Mouse (Mus musculus) 416B (cell line): ENCODE results near the gene Grik4.
"Not testable (repeated sequence)": the region's sequence is repeated elsewhere in the genome, so short reads cannot be mapped to it uniquely, and the experiment has no call there.

ENCODE experiments used
- DNase-seq: peaks from one replicate; pipeline ENCODE4 v3.0.0; 2011; ENCODE audit warnings: low read depth

Gene Grik4

DNA sequence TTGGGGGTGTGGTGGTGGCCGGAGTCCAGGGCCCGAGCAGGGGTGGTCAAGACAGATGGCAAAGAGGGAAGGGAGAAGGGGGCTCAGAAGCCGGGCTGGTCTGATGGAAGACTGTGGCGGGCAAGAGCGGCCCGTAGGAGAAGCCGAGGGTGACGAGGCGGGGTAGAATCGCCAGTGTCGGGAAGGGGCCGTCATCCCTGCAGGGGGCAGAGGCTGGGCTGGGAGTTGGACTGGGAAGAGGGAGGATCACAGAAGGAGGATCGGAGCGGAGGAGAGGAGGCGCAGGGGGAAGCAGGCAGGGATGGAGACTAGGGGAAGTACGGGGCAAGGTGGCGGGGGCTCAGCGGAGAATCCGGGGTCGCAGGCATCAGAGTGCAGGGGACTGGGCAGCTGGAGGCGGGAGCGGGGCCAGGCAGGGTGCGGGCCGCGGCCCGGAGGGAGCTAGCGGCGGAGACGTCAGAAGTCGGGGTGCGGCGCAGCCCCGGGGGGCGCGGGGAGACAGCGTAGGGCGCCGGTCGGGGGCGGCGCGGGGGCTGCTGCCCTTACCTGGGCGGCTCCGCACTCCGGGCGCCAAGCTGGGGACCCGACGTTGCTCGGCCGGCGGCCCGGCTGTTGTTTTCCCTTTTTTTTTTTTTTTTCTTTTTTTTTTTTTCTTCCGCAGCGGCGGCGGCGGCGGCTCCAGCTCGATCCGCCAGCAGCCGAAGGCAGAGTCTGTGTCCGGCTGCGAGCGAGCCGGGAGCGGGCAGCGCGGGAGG lies at the start of gene Grik4:
Gene Grik4, minus strand, starts transcription at position 713 of the 755 bp plus-strand sequence.
- no peak for DNase-seq

DNA sequence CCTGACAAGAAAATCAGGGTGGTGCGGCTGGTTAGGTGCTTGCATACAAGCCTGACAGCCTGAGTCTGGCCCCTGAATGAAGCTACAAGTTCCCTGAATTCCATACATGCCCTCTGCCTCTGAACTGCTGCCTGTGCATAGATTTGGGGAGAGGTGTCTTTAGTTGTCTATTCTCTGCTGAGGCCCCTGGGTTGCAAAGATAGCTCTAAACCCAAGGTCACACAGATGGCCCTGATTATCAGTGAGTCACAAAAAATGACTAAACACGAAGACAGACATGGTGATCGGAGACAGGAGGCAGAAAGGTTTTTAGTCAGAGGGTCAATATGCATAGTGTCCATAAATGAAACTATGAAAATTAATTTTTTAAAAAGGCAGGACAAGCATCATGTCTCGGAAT lies 49.4 kb upstream of the Grik4 start:
- peak; percentile 63 for DNase-seq

DNA sequence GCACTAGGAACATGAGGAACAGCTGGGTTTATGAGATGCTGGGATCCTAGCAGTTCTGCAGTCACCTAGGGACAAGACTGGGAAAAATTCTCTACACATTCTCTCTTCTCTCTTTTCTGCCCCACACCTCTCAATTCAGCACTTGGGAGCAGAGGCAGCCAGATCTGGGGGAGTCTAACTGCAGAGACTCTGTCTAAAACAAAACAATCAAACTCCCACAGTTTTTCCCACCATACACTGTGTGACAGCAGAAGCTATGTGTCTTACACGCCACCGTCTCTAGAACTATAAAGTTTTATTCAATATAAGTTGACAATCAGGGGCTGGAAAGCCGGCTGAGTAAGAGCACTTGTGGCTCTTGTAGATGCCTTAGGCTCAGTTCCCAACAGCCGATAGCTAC lies 43.7 kb upstream of the Grik4 start:
- no peak for DNase-seq

DNA sequence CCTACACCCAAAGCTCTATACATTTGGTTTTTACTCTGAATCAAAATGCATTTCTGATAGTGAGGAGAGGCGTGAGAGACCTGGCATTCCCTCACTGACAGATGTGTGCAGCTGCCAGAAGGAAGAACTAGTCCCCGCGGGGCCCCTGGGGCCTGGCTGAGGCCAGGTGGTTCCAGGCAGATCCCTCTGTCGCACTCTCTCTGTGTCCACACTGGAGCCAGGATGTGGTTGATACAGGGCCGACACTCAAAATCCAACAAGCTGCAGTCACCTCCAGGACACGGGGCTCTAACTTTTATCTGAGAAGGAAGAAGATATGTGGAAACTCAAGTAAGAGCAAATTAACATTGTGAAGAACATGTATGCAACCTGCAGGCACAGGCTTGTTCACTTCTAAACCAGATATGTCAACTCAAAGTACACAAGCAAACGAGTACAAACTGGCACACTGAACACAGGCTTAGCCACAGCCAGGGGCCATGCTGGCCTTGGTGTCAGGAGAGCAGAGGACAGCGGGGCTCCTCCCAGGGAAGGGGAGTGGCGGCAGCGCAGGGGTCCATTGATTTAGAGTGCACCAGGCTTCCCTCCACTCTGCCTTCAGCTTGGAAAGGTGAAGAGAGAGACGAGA lies 24.7 kb upstream of the Grik4 start:
- DNase-seq = no peak

DNA sequence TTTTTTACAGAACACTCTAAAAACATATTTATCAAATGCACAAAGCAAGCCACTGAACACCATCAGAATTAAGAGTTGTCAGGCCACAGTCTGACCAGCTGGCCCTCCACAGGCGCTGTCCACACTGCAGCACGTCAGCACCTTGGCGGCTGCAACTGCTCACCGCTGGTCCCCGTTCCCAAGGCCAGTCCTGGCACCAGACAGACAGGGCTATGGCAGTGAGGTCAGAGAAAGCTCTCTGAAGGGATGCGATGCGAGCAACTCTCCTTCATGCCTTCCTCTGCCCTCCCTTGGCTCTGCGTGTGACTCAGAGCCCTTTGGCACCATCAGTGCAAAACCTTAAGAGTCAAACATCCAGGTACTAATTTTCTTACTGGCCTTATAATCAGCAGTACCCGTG lies 23.4 kb upstream of the Grik4 start:
- no peak for DNase-seq

DNA sequence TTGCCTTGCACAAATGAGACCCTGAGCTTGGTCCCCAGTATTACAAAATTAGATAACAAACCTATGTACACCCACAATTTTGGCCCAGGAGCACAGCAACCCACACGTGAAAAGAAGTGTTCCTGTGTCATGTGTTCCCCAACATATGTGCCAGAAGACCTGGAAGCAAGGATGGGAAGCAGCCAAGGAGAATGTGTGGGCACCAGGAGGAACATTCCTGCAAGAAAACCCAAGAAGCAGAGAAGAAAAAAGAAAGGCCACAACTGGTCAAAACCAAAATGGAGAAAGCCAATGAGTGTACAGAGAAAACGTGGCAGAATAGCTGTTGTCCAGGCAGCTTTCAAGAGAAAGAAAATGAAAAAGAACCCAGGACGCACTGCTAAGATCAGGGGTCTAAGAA lies 20.5 kb upstream of the Grik4 start:
- not testable (repeated sequence) for DNase-seq

DNA sequence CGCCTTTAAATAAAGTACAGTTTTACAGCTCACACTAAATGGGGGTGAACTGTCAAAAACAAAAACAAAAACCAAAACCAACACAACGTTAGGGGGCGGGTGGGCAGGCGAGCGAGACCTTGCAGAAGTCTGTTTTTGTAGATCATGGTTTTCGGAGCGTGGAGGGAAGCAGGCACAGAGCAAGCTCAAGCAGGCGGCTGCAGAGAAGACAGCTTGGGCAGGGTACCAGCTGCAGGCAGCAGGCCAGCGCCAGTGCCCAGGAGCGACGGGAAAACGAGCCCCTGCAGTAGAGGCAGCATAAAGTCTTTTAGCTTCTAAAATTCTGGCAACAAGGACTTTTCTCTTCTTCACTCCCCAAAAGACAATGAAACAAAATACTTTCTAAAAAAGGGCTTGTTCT lies 20.1 kb upstream of the Grik4 start:
- no peak for DNase-seq

DNA sequence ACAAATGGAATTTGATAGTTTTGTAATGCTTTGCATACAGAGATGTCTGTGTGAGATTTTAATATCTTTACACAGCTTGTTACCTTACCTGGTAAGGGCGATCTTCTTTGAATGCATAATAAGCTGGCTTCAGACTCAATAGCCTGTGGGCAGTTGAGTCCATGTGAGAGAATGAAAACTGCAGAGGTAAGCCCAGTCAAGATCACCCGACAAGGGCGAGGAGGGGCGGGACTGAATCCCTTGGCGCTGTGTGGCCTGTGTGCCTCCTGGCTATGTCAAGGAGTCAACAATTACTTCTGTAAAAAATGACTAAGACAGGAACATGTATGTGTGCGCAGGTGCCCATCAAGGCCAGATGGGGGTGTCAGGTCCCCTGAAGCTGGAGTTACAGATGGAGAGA lies 18.2 kb upstream of the Grik4 start:
- DNase-seq = no peak

DNA sequence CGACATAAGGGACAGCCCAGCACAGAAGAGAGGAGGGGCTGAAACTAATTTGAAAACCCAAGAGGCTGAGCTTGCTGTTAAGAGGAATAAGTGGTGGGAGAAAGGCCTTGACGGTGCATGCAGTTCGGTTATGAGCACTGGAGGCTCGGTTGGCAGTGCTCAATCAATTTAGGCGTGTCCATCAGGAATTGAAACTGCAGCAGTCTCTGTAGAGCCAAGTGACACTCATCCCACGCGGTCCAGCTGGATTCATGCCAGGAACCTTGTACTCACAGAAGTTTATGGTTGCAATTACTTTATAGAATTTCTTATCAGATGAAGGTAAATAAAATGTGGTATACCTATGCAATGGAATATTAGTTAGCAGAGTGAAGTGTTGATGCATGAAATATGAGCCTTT lies 14.1 kb upstream of the Grik4 start:
- DNase-seq = no peak

DNA sequence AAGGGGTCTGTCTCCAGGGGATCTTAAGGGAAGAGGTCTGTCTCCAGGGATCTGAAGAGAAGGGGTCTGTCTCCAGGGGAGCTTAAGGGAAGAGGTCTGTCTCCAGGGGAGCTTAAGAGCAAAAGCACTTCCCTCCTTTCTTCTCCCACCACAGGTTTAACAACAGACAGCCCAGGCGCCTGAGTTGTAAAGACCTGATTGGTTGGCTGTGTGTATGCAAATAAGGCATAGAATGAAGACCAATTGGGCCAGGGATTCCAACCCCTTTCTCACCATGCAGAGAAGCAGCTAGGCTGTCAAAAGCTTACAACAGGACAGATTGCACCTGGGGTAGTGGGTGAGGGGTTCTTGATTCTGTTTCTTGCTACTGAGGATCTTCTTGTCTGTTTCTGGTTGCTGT lies 4.1 kb upstream of the Grik4 start:
- no peak for DNase-seq

DNA sequence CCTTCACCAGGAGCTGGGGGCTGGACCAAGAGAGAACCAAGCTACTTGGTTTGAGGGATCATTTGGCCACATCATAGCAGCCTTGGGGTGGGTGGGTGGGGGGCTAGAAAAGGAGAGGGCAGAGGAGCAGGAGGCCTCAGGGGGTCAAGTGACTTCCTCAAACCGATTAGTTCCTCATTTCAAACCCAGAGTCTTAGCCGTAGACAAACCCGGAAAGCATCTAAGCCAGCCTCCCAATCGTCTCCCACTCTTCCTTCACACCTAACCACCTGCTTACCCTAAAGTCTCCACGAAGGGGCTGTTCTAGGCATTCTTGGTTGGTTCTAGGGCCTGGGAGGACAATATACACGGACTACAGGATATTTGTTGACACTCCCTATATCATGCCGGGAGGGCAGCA lies 881 bp upstream of the Grik4 start:
- no peak for DNase-seq

DNA sequence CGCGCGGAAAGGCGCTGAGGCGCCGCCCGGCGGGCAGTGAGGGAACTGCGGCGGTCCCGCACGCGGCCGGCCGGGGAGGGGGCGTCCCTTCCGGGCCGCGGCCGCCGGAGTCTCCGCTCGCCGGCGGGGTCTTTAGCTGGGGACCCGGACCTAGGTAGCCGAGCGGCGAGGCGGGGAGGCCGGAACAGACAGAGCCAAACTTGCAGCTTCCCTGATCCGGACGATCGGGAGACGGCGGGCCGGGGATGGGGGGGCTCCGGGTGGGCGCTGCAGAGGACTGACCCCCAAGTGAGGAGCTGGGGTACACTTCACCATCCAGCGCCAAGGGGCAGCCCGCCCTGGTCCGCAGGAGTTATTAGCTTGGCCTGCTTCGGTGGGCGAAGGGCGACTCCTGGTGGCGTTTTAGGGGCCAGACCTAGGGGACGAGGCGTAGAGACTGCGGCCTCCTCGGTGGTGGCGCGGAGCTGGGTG lies 278 bp upstream of the Grik4 start:
- DNase-seq = no peak

DNA sequence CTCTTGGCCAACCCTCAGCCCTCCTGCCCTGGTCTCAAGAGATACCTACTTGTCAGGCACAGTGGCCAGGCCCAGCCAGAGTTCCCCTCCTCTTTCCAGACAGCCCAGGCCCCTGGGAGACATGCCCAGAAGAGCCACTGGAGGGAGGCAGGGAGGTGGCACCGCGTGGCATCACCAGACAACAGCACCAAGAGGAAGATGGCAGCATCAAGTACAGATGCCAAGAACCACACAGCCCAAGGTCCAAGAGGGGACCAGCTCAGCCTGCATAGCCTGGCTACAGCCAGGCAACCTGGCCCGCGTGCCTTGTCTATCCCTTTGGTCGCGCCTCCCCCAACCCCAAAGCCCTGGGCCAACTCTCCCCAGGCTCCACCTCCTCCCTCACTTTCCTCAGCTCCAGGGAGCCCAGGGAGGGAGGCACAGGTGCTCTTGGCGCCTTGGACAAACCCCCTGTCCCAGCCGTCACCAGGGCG lies 1.2 kb downstream of the Grik4 start:
- DNase-seq = no peak

DNA sequence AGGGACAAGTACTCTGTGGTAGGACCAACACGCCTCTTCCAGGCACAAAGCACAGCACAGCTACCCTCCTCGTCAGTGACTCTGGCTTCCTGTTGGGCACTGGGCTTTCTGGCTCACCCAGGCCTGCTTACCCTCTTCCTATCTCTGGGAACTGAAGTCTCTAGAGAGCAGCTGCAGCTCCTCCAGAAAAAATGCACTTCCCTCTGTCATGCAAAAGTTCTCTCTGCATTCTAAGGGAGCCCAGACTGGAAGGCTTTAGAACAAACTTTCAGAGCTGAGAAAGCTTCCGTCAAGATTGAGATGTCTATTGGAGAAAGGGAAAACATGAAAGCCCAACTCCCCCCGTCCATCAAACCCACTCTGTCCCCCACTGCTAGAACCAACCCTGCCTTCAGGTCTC lies 2.1 kb downstream of the Grik4 start:
- DNase-seq = no peak

DNA sequence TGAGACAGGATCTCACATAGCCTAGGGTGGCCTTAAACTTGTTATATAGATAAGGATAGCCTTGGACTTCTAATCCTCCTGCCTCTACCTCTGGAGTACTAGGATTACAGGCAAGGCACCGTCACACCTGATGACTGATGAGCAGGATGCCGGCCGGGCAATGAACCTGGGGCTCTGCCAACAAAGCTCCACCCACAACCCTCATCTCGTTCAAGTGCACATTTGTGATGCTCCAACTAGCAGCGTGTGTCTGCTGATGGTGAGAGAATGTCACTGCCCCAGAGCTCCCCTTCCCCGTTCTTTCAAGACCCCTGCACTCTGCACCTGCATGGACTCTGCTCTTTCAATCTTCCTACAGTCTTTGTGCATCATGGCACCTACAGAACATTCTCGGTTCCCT lies 12.1 kb downstream of the Grik4 start:
- no peak for DNase-seq

DNA sequence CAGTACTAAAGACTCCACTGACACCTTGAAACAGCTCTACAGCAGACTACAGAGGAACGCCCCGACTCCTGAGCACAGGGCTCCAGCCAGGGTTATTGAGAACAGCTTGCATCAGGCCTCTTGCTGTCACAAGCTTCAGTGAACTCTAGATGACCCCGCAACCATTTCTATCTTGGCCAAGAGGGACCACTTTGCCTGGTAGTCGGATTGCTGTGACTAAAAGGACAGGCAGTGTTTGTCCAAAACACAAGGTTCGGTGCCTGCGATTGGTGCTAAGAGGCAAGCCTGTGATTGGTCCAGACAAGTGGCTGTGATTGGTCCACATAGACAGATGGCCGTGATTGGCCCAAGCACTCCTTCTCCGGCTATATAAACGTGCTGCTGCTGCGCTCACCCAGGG lies 16.8 kb downstream of the Grik4 start:
- DNase-seq = no peak

DNA sequence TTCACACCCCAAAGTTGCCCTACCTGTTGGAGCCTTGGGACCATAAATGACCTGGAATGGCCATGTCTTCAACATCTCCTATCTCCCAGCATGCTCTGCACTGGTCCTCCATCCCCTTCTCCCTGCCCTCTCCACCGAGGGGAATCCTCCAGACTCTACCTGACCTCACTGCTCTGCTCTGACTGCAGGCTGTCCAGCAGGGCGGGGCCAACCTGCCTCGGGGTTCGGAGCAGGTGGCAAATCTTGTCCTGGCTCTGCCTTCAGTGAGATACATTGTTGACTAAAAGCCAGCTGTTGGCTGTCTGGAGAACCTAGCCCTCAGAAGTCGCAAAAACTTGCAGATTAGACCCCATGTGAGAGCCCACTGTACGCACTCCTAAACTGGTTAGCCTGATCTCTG lies 17.7 kb downstream of the Grik4 start:
- DNase-seq = no peak

DNA sequence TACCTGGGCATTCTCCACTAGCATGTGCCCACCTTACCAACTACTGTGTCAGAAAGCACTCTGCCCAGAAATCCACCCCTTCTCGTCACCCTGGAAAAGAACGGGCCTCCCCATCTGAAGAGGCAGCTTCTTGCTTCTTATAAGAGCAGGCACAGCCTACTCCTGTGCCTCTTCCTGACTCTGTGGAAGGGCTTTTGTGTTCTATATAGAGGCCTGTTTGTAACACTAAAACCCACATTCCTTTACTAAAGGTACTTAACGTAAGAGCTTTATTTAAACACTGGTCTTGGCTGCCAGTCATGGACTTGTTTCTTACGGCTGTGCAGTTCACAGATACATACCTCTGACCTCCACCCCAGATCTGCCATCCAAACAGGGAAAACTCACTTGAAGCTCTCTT lies 22.5 kb downstream of the Grik4 start:
- no peak for DNase-seq

DNA sequence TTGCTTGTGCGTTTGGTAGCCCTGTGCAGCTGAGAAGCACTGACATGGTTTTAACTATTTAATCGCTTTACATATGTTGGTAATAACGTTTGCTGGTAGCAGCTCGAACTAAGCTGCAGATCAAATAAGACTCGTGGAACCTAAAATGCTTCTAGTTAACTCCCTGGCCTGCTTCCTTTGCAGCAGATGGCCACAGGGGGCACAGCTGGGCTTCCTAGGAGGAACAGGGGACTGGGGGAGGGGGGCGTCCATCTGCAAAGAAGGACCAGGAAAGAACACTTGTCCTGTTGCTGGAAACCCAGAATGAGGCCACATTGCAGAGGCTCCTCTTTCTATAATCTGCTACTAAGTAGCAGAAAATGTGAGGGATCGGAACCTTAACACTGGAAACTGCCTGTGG lies 24.1 kb downstream of the Grik4 start:
- DNase-seq = no peak

DNA sequence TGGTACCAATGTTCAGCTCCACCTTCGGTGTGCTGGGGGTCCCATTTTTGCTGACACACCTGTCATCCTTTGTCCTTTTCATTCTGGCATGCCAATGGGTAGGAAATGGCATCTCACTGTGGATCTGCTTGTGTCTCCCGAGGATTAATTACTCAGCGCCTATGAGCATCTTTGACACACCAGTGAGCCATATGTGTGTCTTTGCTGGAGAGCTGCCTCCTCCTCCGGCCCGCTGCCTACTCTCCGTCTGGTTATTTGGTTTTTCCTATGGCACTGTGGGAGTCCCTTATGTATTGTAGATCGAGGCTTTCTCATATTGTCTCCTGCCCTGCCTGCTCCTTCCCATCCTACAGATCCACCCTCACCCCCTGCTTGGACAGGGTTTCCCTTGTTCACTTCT lies 26.4 kb downstream of the Grik4 start:
- no peak for DNase-seq

DNA sequence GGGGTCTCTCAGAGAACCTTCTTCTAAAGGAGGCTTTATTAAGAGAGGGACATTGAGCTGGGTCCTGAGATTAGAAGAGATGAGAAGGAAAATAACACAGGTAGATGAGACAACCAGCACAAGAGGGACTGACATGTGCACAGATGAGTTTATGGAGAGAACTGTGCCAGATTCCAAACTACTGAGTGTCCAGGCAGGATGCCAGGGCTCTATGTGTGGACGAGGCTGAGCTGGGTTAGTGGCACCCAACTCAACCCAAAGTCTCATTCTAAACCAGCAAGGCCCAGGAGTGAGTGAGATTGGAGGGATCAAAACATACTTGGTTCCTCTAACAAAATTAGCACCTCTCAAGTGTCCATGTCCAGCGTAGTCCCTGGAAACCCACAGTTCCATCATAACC lies 31.1 kb downstream of the Grik4 start:
- DNase-seq = no peak

DNA sequence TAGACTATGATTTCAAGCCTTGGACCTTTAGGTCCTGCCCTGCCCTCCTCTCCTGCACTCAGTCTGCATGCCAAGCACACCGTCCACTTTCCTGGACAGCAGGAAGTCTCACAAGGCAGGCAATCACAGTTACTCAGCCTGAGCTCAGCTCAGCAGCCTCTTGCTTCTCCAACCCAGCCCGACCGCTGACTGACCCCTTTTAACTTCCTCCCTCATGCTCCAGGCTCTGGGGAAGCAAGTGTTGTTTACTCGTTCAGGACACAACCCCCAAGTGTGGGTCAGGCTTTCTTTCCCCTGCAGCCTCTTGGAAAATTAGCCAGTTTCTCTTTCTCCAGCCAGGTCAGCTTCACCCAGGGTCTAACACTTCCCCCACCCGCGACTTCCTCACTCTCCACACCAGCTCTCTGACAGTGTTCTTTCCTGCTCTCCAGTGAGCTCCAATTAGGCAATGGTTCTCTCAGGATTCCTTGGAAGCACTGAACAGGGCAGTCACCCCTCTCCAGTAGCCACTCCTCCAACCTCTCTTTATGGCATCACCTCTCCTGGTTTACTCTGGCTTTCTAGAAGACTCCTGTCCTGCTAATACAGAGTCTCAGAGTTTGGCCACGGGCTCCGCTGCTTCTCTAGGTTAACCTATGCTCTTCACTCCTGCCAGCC lies 35.5 kb downstream of the Grik4 start:
- DNase-seq = no peak

DNA sequence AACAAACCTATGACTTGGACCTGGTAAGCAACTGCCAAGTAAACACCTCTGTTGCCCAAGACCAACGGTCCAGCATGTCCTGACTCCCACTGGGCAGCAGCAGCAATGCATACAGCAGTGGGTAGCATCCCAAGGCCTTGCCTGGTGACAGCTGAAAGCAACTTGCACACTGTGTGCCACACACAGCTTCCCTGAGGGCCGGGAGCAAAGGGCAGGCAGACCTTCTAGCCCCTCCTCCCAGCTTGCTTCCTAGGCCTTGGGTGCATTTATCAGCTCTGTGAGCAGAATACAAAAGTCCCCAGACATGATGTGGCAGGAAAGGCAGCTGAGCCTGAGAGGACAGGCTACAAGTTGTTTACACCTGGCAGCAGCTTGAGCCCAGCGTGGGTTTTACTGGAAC lies 37.3 kb downstream of the Grik4 start:
- no peak for DNase-seq
